Mouse (Mus musculus): Measurements from ENCODE around the gene Rd3. TPM values are rescaled to one million over a fixed set of nuclear protein-coding genes. Genes with fewer than 3 reads are reported as not detected.

Gene Rd3
- polyA plus RNA-seq, 1 experiment from 2014 or later: not detected

DNA sequence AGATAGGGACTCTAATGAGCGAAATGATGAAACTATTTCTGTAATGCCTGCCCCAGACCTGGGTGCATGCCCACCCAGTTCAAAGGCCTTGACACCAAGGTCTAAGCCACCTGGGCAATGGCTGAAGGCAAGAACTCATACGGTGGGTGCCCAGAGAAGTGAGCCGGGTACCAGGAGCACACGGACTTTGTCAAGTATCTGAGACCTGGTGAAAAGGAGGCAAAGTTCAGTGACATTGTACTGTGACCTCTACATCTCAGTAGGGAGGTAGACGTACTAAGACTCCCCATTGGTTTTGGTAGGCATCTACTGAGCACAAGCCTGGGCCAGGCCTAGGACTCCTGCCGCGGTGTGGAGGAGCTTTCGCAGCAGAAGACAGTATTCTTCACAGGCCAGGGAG is 31.8 kb upstream of the Rd3 start:
- no peak overlapping the region for H3K4me3 ChIP-seq (ENCODE audit: low read depth, low read length)
- H3K27me3 ChIP-seq (ENCODE audit: control insufficient read depth, insufficient read depth, low read length): no peaks in the 10 kb centered on the region
- no peaks in the 10 kb centered on the region for H3K36me3 ChIP-seq (ENCODE audit: control insufficient read depth, insufficient read depth, low read length)
- ATAC-seq (ENCODE audit: insufficient number of reproducible peaks, low FRiP score, low TSS enrichment, low read depth): no peak
- no peak overlapping the region for H3K27ac ChIP-seq (replicated peaks; ENCODE audit: low read depth, low read length)
- 98% methylated on average over 8 of the region's 8 CpGs for WGBS
- no peaks in the 10 kb centered on the region for H3K9me3 ChIP-seq (ENCODE audit: control insufficient read depth, low read length)
- H3K4me1 ChIP-seq (ENCODE audit: control insufficient read depth, insufficient read depth, low read length): no peaks in the 10 kb centered on the region
- DNase-seq (ENCODE audit: low spot score): no peak
- no peak overlapping the region for H3K9ac ChIP-seq (ENCODE audit: low read length)
- no peak overlapping the region for H3K4me2 ChIP-seq (ENCODE audit: low read depth, severe bottlenecking)

DNA sequence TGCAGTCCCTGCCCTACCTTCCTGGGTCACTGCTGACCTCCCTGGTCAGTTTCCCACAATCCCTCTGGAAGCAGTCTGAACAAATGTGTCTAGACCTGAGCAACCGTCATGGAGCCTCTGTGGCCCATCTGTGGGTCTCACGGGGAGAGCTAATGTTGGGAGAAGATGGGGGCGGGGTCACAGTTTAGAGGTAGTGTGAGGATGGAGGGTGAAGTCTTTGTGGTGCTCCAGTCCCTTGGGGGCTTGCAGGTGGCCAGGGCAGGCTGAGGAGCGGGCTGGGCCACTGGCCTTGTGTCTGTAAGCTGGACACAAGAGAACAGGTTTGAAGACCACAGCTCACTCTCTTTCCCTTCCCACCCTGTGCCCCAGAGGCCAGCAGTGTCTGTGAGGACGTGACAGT is 31.4 kb upstream of the Rd3 start:
- Histone ChIP-seq H3K36me3 (ENCODE audit: control insufficient read depth, insufficient read depth, low read length) (no peaks in the 10 kb centered on the region), H3K27ac (replicated peaks; ENCODE audit: low read depth, low read length) (no peak overlapping the region), H3K4me1 (ENCODE audit: control insufficient read depth, insufficient read depth, low read length) (no peaks in the 10 kb centered on the region), H3K4me2 (ENCODE audit: low read depth, severe bottlenecking) (no peak overlapping the region), H3K9me3 (ENCODE audit: control insufficient read depth, low read length) (no peaks in the 10 kb centered on the region), H3K4me3 (ENCODE audit: low read depth, low read length) (no peak overlapping the region), H3K9ac (ENCODE audit: low read length) (no peak overlapping the region), H3K27me3 (ENCODE audit: control insufficient read depth, insufficient read depth, low read length) (no peaks in the 10 kb centered on the region)
- 79% methylated on average over 5 of the region's 5 CpGs for WGBS
- DNase-seq (ENCODE audit: low spot score) (no peak), ATAC-seq (ENCODE audit: insufficient number of reproducible peaks, low FRiP score, low TSS enrichment, low read depth) (no peak)

DNA sequence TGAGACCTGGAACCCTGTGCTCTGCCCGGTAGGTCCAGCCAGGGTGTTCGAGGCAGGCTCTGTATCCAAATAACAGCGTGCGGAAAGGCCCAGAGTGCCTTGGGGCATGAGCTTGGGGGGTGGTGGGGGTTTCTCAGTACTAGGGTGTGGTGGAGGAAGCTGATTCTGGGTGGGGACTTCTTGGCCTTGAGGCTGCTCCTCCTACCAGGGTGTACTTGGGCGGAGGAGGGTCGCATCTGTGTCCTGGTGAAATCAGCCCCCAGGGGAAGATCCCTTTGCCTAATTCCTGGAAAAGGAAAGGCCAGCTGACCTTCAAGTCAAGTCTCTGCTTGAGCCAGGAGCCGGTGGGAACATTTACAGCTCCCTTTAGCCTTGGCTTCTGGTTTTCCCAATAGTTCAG is 30.9 kb upstream of the Rd3 start:
- 78% methylated on average over 7 of the region's 7 CpGs for WGBS
- Histone ChIP-seq H3K4me1 (ENCODE audit: control insufficient read depth, insufficient read depth, low read length) (no peaks in the 10 kb centered on the region), H3K4me2 (ENCODE audit: low read depth, severe bottlenecking) (no peak overlapping the region)

DNA sequence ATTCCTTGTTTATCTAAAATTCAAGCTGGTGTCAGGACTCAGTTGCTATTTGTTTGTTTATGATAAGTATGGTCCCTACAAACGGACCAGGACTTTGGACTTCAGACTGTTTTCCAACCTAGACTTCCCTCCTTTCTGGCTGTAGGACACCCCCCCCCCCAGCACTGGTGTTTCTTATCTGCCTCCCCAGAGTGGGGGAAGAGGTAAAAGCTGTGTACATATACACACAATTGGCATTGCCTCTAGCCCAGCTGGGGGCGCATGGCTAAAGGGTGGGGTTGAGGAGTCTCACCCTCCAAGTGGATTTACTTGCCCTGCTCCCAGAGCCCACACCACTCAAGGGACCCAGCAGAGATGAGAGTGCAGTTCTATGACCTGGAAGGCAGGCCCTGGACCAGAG is 30.3 kb upstream of the Rd3 start:
- Histone ChIP-seq H3K4me3 (ENCODE audit: low read depth, low read length) (no peak overlapping the region), H3K4me2 (ENCODE audit: low read depth, severe bottlenecking) (no peak overlapping the region), H3K4me1 (ENCODE audit: control insufficient read depth, insufficient read depth, low read length) (no peaks in the 10 kb centered on the region), H3K27ac (replicated peaks; ENCODE audit: low read depth, low read length) (no peak overlapping the region), H3K9ac (ENCODE audit: low read length) (no peak overlapping the region), H3K36me3 (ENCODE audit: control insufficient read depth, insufficient read depth, low read length) (no peaks in the 10 kb centered on the region), H3K27me3 (ENCODE audit: control insufficient read depth, insufficient read depth, low read length) (no peaks in the 10 kb centered on the region), H3K9me3 (ENCODE audit: control insufficient read depth, low read length) (no peaks in the 10 kb centered on the region)
- 79% methylated on average over 2 of the region's 2 CpGs for WGBS
- ATAC-seq (ENCODE audit: insufficient number of reproducible peaks, low FRiP score, low TSS enrichment, low read depth): no peak
- DNase-seq (ENCODE audit: low spot score): no peak

More for the DNA sequence above, 30.9 kb upstream of the Rd3 start:
- no peak for ATAC-seq (ENCODE audit: insufficient number of reproducible peaks, low FRiP score, low TSS enrichment, low read depth)
- no peaks in the 10 kb centered on the region for H3K27me3 ChIP-seq (ENCODE audit: control insufficient read depth, insufficient read depth, low read length)
- H3K36me3 ChIP-seq (ENCODE audit: control insufficient read depth, insufficient read depth, low read length): no peaks in the 10 kb centered on the region
- no peak overlapping the region for H3K9ac ChIP-seq (ENCODE audit: low read length)
- no peaks in the 10 kb centered on the region for H3K9me3 ChIP-seq (ENCODE audit: control insufficient read depth, low read length)
- no peak for DNase-seq (ENCODE audit: low spot score)
- no peak overlapping the region for H3K27ac ChIP-seq (replicated peaks; ENCODE audit: low read depth, low read length)
- H3K4me3 ChIP-seq (ENCODE audit: low read depth, low read length): no peak overlapping the region

DNA sequence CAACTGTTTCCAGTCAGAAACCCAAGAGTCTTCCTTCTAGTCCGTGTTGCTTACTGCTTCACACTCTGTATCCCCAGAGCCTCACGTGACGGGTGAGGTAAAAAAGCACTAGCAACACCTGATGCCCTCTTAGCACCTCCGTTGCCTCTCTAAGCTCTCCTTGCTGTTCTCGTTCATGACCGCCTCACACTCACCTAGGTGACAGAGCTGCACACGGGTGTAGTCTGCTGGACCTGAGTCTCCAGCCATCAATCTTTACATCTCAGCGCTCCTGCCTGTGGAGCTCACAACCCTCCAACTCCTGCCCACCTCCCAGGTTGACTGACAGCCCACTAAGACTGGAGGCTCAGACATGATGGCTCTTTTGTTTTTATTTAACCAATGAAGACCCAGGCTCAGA is 29.4 kb upstream of the Rd3 start:
- Histone ChIP-seq H3K27me3 (ENCODE audit: control insufficient read depth, insufficient read depth, low read length) (no peaks in the 10 kb centered on the region), H3K36me3 (ENCODE audit: control insufficient read depth, insufficient read depth, low read length) (no peaks in the 10 kb centered on the region), H3K4me1 (ENCODE audit: control insufficient read depth, insufficient read depth, low read length) (no peaks in the 10 kb centered on the region), H3K27ac (replicated peaks; ENCODE audit: low read depth, low read length) (no peak overlapping the region), H3K9ac (ENCODE audit: low read length) (no peak overlapping the region), H3K4me2 (ENCODE audit: low read depth, severe bottlenecking) (no peak overlapping the region), H3K9me3 (ENCODE audit: control insufficient read depth, low read length) (no peaks in the 10 kb centered on the region), H3K4me3 (ENCODE audit: low read depth, low read length) (no peak overlapping the region)
- no peak for DNase-seq (ENCODE audit: low spot score)
- no peak for ATAC-seq (ENCODE audit: insufficient number of reproducible peaks, low FRiP score, low TSS enrichment, low read depth)
- 75% methylated on average over 8 of the region's 8 CpGs for WGBS

DNA sequence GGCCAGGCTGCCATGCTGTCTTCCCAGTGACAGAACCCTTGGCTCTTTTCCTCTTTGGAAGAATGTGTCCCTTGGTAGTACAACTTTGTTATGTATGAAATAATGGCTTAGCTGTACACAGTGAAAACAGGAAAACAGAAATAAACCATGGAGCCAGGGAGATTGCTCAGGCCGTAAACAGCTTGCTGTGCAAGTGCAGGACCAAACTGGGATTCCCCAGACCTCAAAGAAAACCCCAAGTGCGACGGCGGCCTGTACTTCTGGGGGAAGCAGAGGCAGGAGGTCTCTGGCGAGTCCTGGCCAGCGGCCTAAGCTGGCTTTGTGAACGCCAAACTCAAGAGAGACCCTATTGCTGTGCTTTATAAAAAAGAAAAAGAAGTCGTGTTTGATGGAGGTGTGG is 28.6 kb upstream of the Rd3 start:
- WGBS: 78% methylated on average over 8 of the region's 8 CpGs
- DNase-seq (ENCODE audit: low spot score): no peak
- Histone ChIP-seq H3K4me3 (ENCODE audit: low read depth, low read length) (no peak overlapping the region), H3K9ac (ENCODE audit: low read length) (no peak overlapping the region), H3K36me3 (ENCODE audit: control insufficient read depth, insufficient read depth, low read length) (no peaks in the 10 kb centered on the region), H3K4me1 (ENCODE audit: control insufficient read depth, insufficient read depth, low read length) (no peaks in the 10 kb centered on the region), H3K27ac (replicated peaks; ENCODE audit: low read depth, low read length) (no peak overlapping the region), H3K9me3 (ENCODE audit: control insufficient read depth, low read length) (no peaks in the 10 kb centered on the region), H3K27me3 (ENCODE audit: control insufficient read depth, insufficient read depth, low read length) (no peaks in the 10 kb centered on the region), H3K4me2 (ENCODE audit: low read depth, severe bottlenecking) (no peak overlapping the region)
- ATAC-seq (ENCODE audit: insufficient number of reproducible peaks, low FRiP score, low TSS enrichment, low read depth): no peak

DNA sequence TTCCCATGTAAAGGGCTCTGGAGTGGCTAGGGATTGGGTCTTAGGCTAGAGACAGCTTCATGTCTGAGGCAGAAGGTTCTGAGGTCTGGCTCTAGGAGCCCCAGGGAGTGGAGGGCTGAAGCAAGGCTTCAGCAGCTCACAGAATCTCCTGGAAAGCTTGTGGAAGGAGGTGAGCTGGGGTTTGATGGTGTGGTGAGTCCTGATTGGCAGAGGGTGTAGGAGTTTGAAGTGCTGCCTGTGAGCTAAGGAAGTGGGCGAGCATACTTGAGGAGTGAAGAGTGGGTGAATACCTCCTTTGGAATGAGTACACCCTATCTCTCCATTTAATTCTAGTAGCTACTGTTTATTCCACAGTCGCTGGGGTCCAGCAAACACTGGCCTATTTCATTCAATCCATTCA is 26.6 kb upstream of the Rd3 start:
- ATAC-seq (ENCODE audit: insufficient number of reproducible peaks, low FRiP score, low TSS enrichment, low read depth) (no peak), DNase-seq (ENCODE audit: low spot score) (no peak)
- WGBS: 58% methylated on average over 2 of the region's 2 CpGs

DNA sequence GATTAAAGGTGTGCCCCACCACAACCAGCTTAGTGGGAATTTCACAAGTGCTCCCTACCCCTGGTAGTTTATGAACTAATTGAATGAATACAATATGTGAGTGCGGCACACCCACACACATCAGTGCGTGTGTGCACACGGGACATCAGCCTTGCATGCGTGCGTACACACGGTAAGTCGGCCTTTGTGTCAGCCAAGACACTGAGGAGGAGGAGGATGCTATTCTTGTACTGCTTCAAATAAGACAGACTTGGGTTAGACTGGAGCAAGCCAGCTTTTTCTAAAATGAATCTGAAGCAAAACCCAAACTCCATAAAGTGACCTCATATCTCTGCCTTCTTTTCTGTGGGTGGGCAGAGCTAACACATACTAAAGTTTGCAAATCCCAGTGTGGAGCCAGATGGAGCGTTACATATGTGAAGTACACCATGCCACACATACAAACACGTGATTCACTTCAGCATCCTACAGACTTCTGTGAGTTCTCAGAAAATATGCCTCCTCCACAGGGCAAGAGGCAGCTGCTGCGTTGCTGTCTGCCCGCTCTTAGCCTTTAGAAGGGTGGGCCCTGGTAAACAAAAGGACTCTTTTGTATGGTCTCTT is 24.3 kb upstream of the Rd3 start:
- no peaks in the 10 kb centered on the region for H3K27me3 ChIP-seq (ENCODE audit: control insufficient read depth, insufficient read depth, low read length)
- no peak for ATAC-seq (ENCODE audit: insufficient number of reproducible peaks, low FRiP score, low TSS enrichment, low read depth)
- 94% methylated on average over 11 of the region's 11 CpGs for WGBS
- H3K9ac ChIP-seq (ENCODE audit: low read length): no peak overlapping the region
- H3K9me3 ChIP-seq (ENCODE audit: control insufficient read depth, low read length): no peaks in the 10 kb centered on the region
- no peaks in the 10 kb centered on the region for H3K4me1 ChIP-seq (ENCODE audit: control insufficient read depth, insufficient read depth, low read length)
- no peak overlapping the region for H3K27ac ChIP-seq (replicated peaks; ENCODE audit: low read depth, low read length)
- H3K4me3 ChIP-seq (ENCODE audit: low read depth, low read length): no peak overlapping the region
- H3K36me3 ChIP-seq (ENCODE audit: control insufficient read depth, insufficient read depth, low read length): no peaks in the 10 kb centered on the region
- no peak overlapping the region for H3K4me2 ChIP-seq (ENCODE audit: low read depth, severe bottlenecking)
- DNase-seq (ENCODE audit: low spot score): no peak

More for the DNA sequence above, 26.6 kb upstream of the Rd3 start:
- no peaks in the 10 kb centered on the region for H3K36me3 ChIP-seq (ENCODE audit: control insufficient read depth, insufficient read depth, low read length)
- no peaks in the 10 kb centered on the region for H3K27me3 ChIP-seq (ENCODE audit: control insufficient read depth, insufficient read depth, low read length)
- H3K27ac ChIP-seq (replicated peaks; ENCODE audit: low read depth, low read length): no peak overlapping the region
- H3K4me3 ChIP-seq (ENCODE audit: low read depth, low read length): no peak overlapping the region
- no peaks in the 10 kb centered on the region for H3K4me1 ChIP-seq (ENCODE audit: control insufficient read depth, insufficient read depth, low read length)
- H3K9ac ChIP-seq (ENCODE audit: low read length): no peak overlapping the region
- no peaks in the 10 kb centered on the region for H3K9me3 ChIP-seq (ENCODE audit: control insufficient read depth, low read length)
- H3K4me2 ChIP-seq (ENCODE audit: low read depth, severe bottlenecking): no peak overlapping the region

DNA sequence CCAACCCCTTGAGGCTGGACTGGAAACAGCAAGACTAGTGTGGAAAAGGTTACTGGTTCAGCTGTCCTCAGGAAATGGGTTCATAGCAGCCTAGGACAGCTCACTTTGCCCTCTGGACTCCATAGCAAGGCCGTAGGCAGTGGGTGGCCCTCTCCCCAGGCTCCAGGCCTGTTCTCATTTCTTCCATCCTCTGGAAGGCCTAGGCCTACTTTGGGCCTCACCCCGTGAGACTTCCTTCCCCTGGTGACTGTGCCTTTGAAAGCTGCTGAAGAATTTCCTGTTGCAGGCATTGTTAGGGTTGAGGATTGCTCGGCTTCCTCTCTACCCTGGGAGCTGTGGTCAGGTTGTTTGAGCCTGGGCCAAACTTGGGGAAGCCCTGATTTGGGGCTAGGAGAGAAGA is 22.1 kb upstream of the Rd3 start:
- no peak overlapping the region for H3K4me3 ChIP-seq (ENCODE audit: low read depth, low read length)
- ATAC-seq (ENCODE audit: insufficient number of reproducible peaks, low FRiP score, low TSS enrichment, low read depth) (no peak), DNase-seq (ENCODE audit: low spot score) (no peak)
- H3K9me3 ChIP-seq (ENCODE audit: control insufficient read depth, low read length): no peaks in the 10 kb centered on the region
- H3K27me3 ChIP-seq (ENCODE audit: control insufficient read depth, insufficient read depth, low read length): no peaks in the 10 kb centered on the region
- no peak overlapping the region for H3K4me2 ChIP-seq (ENCODE audit: low read depth, severe bottlenecking)
- no peaks in the 10 kb centered on the region for H3K4me1 ChIP-seq (ENCODE audit: control insufficient read depth, insufficient read depth, low read length)
- no peak overlapping the region for H3K9ac ChIP-seq (ENCODE audit: low read length)
- WGBS: 67% methylated on average over 3 of the region's 3 CpGs
- no peak overlapping the region for H3K27ac ChIP-seq (replicated peaks; ENCODE audit: low read depth, low read length)
- H3K36me3 ChIP-seq (ENCODE audit: control insufficient read depth, insufficient read depth, low read length): no peaks in the 10 kb centered on the region
